Mouse (Mus musculus) 3T3-L1 (cell line): ENCODE measurements around the gene Col26a1.

Source experiments
- DNase-seq: peaks from one replicate; pipeline ENCODE4 v3.0.0-alpha.2; 2015; ENCODE audit warnings: low read depth, low spot score

Gene Col26a1

GRCm38 (mm10) chr5:136881380-136882009, 1.5 kb downstream of the Col26a1 start:
- DNase-seq: peak; percentile 62

GRCm38 (mm10) chr5:136880101-136880500, 2.9 kb downstream of the Col26a1 start:
- no peak for DNase-seq

- DNase-seq: no peak
Measured at GRCm38 (mm10) chr5:136874271-136874670, 8.7 kb downstream of the Col26a1 start.

GRCm38 (mm10) chr5:136872417-136872816, 10.6 kb downstream of the Col26a1 start:
- DNase-seq: no peak

GRCm38 (mm10) chr5:136869451-136870114, 13.4 kb downstream of the Col26a1 start:
- no peak for DNase-seq

- no peak for DNase-seq
Measured at GRCm38 (mm10) chr5:136867706-136868105, 15.3 kb downstream of the Col26a1 start.

GRCm38 (mm10) chr5:136863961-136864674, 18.9 kb downstream of the Col26a1 start:
- DNase-seq: no peak

- DNase-seq: no peak
Measured at GRCm38 (mm10) chr5:136863276-136863675, 19.7 kb downstream of the Col26a1 start.

- DNase-seq: no peak
Measured at GRCm38 (mm10) chr5:136862806-136863205, 20.2 kb downstream of the Col26a1 start.

GRCm38 (mm10) chr5:136861191-136861940, 21.6 kb downstream of the Col26a1 start:
- DNase-seq: no peak

GRCm38 (mm10) chr5:136850716-136851115, 32.3 kb downstream of the Col26a1 start:
- no peak for DNase-seq

- DNase-seq: no peak
Measured at GRCm38 (mm10) chr5:136846385-136847264, 36.4 kb downstream of the Col26a1 start.

GRCm38 (mm10) chr5:136843930-136844329, 39.1 kb downstream of the Col26a1 start:
- DNase-seq: no peak

- no peak for DNase-seq
Measured at GRCm38 (mm10) chr5:136840036-136840435, 43.0 kb downstream of the Col26a1 start.

- DNase-seq: no peak
Measured at GRCm38 (mm10) chr5:136833053-136833452, 50.0 kb downstream of the Col26a1 start.

GRCm38 (mm10) chr5:136830156-136830555, 52.9 kb downstream of the Col26a1 start:
- DNase-seq: no peak

GRCm38 (mm10) chr5:136821971-136822370, 61.0 kb downstream of the Col26a1 start:
- peak; percentile 39 for DNase-seq

- DNase-seq: no peak
Measured at GRCm38 (mm10) chr5:136820911-136821310, 62.1 kb downstream of the Col26a1 start.

GRCm38 (mm10) chr5:136819686-136820085, 63.3 kb downstream of the Col26a1 start:
- no peak for DNase-seq

GRCm38 (mm10) chr5:136810539-136811374, 72.3 kb downstream of the Col26a1 start:
- no peak for DNase-seq
